Mouse (Mus musculus): ENCODE data around the gene 4933402E13Rik.

4933402E13Rik gene

DNA sequence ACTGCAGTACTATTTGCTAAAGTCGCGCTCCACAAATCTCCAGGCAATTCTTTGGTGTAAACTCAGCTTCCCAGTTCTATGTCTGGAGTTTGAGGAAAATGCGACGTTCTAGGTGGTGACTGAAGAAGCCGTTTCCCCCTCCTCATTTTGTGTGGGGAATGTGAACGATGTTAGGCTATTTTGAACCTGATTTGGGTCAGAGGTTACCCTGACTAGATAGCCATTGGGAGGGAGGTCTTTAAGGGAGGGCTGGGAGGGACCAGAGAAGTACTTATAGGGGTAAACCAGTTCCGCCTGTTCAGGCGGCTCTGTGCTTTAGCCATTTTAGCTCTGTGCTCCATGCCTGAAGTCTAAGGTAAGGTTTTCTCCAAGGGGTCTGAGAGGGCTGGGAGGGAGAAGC lies at the start of gene 4933402E13Rik:
TSS of gene 4933402E13Rik (plus strand) at position 301 of the 400 bp plus-strand sequence.
- no peak for DNase-seq (ENCODE audit: low spot score)
